Mouse (Mus musculus) right cerebral cortex, postnatal 25 days (tissue): ENCODE data around the gene Usf1.

Experiments used
- DNase-seq: peaks from one replicate; pipeline ENCODE4 v3.0.0; 2022

The Usf1 gene

DNA sequence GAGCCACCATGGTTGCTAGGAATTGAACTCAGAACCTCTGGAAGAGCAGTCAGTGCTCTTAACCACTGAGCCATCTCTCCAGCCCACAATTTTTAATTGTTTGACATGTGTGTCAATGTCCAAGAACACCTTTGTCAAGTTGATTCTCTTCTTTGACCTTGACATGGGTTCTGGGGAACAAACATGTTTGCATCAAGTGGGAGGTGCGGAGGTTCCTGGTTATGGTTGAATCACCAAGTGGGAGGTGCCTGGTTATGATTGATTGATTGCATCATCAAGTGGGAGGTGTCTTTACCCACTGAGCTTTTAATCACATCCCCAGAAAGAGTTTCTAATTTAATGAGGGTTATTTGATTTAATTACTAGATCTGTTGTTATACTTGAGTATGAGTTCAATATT, 46.5 kb downstream of the Usf1 start:
- no peak for DNase-seq

DNA sequence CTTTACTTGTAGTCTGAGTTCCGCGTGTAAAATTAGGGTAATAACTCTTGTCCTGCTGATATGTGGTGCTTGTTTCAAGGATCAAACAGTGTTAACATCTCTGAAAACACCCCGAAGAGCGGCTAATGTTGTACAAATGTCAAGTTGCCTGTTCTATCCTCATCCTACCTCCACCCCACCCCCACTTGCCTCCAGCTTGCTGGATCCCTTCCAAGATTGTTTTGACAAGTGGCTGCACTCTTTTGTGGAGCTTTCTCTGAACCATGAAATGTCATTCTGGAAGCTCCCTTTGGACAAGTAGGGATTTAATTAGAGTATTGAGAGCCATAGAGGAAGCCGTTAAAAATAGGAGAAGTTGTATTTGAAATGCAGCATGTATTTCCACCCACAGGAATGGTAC, 48.7 kb downstream of the Usf1 start:
- DNase-seq = no peak

DNA sequence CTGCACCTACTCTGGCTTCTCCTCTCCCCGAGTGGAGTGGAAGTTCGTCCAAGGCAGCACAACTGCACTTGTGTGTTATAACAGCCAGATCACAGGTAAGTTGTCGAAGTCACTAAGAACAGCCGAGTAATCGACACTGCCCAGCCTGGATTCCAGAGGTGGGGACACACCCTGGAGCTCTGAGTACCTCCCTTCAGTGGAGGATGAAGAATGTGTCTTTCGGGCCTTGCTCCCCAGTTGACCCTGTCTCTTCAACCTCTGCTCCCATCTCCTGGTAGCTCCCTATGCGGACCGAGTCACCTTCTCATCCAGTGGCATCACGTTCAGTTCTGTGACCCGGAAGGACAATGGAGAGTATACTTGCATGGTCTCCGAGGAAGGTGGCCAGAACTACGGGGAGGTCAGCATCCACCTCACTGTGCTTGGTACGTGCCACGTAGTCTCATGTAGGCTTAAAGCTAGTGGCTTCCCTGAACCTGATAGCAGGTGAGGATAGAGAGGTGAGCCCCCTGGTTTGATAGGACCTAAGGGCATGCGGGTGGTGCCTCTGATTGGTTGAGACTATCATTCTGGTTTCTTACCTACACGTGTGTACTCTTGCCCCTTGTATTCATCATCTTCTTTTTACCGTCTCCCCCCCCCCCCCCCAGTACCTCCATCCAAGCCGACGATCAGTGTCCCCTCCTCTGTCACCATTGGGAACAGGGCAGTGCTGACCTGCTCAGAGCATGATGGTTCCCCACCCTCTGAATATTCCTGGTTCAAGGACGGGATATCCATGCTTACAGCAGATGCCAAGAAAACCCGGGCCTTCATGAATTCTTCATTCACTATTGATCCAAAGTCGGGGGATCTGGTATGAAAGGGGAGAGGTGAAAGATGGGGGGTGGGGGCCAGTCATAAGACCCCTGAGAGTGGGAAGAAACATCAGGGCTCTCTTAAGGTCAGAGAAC, 49.7 kb downstream of the Usf1 start:
- DNase-seq = no peak

DNA sequence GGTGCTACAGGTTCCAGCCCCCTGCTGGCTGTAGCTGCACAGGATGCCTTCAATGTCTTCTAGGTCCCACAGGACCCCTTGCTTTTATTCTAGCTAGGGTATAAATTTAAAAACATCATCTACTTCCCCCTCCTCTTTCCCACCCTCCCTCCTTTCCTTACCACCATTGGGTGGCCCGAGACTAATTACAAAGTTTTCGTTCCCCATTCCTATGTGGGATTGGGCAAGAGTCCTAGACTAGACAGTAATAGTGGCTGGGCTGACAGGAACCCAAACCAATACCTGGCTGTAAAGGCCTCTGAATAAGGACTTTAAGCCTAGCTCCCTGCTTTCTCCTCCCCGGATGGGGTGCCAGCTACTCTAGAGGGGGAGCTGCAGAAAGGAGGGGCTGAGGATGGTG, 52.0 kb downstream of the Usf1 start:
- DNase-seq = no peak

DNA sequence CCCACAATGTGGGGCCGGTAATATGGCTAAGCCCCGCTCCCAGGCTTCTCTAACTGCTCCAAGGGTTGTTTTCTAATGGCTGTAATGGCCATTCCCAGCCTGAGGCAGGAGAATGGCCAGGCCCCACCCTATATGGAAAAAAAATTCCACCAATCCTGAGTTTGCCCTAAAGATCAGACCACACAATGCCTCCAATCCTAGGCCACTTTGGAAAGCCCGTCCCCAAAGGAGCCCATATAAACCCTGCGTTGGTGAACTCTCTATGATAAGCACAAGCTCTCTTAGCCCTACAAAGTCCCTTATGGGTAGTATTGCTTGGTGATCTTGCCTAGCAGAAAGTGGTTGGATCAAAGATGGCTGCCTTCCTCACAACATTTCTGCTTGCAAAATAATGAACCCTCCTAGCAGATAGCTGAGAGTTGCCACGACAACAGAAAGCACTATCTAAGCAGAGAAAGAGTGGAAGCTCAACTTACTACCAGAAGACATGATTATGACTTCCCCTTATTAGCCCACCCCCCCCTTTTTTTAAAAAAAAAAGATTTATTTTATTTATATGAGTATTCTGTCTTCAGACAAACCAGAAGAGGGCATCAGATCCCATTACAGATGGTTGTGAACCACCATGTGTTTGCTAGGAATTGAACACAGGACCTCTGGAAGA, 54.8 kb downstream of the Usf1 start:
- DNase-seq = no peak

DNA sequence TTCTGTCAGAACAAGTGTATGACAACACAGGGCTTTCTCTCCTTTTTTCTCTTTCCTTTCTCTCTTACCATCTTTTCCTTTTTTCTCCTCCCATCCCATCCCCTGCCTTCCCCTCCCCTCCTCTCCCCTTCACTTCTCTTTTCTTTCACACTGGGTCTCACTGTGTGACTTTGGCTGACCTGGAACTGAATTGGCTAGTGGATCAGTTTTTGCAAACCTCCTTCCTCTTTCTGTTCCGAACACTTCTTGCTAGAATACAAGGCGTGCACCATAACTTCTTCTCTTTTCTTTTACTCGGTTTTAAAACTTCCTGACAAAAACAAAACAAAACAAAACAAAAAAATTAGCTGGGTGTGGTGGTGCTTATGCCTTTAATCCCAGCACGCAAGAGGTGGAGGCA, 55.5 kb downstream of the Usf1 start:
- DNase-seq = no peak
